Mouse (Mus musculus) G1E (cell line): ENCODE measurements around the gene Peli2.

Source experiments
- CTCF ChIP-seq: IDR thresholded peaks from 2 replicates; pipeline ENCODE4 v1.5.1; 2012; ENCODE audit warnings: low read depth, low read length, inconsistent platforms, mixed read lengths
- GATA1 ChIP-seq: IDR thresholded peaks from 2 replicates; pipeline ENCODE4 v1.6.1; 2012; ENCODE audit warnings: borderline replicate concordance, low read length, inconsistent platforms, mixed read lengths
- POLR2AphosphoS5 ChIP-seq: IDR thresholded peaks from 2 replicates; pipeline ENCODE4 v1.6.1; 2012; ENCODE audit warnings: low read depth, low read length, inconsistent platforms; ENCODE audit not compliant: insufficient replicate concordance
- TAL1 ChIP-seq: conservative IDR thresholded peaks from 2 replicates; pipeline ENCODE4 v1.6.1; 2012; ENCODE audit warnings: low read depth, low read length, inconsistent platforms, mixed read lengths

DNA sequence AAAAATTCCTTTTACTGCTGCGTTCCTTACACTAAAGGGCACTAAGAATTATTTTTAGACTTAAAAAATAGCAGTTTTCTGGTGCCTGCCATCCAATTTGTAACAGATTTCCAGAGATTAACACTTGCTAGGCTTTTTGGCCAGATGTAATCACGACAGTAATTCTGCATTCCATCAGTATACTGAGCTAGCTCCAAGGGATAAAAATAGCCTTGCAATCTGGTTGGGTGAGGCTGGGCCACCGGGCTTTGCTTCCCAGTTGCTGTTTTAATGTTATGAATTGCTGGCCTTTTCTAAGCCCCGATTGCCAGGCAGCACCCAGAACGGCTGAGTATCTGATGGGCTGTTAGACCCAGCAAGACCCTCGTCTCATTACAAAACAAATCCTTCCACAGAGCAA is 182.6 kb downstream of the Peli2 start:
- TF ChIP-seq CTCF (no peak), GATA1 (no peak), TAL1 (no peak), POLR2AphosphoS5 (no peak)
